Comparison of ENCODE assay signal across 21 mouse cellular contexts in genomic region chr3:52829069-52829468, GRCm38 (mm10).
DNase-seq lines count a peak whose midpoint lies in the region; ATAC-seq and TF ChIP-seq lines count a peak whose summit lies in the region.
"Had no signal": no experiment of that assay in that cellular context is flagged by ENCODE, and none has a peak within 500 bp of the region (broad histone marks: within the 10 kb centered on the region; RNA-seq: fewer than 3 reads in every experiment).

No protein-coding gene starts in this region.

- peak; percentile 9 for DNase-seq in neural tube, embryonic 10.5 days (ENCODE audit: extremely low spot score, low spot score)
- peak; percentile 34 for DNase-seq in CH12.LX (ENCODE audit: extremely low read depth)
- DNase-seq in naive thymus-derived CD4-positive, alpha-beta T cell, adult 2 months (ENCODE audit: low read depth) = peak; percentile 19
- DNase-seq in forebrain, embryonic 10.5 days (ENCODE audit: extremely low spot score, low spot score) = no peak
- DNase-seq: adrenal gland, adult 2 months; adrenal gland, postnatal 10 days; adrenal gland, postnatal 25 days; cerebellum, adult 11 months; cerebellum, adult 18-20 months; cerebellum, adult 8-10 months; cerebellum, adult 9-11 months; cerebellum, postnatal 14 days; cerebellum, postnatal 36 days; embryo, embryonic 11 days had no signal

- TF ChIP-seq CTCF in CH12.LX (conservative IDR thresholded peaks at IDR 0.05 in 1 of 2, IDR thresholded peaks at IDR 0.05 in 1 of 2; ENCODE audit: low read depth in 2 of 2, low read length in 2 of 2) = no peak

- dilution Hi-C loops in CH12.LX (cut with MboI; ENCODE audit: extremely low pct_ligation_motif_present, extremely low pct_unique_long_range_greater_than_20kb, low sequenced_read_pairs) = no loop called here

- ATAC-seq in neural tube, embryonic 15.5 days (ENCODE audit: low FRiP score) = no peak
- ATAC-seq in forebrain, embryonic 15.5 days (replicated peaks) = no peak
- ATAC-seq: forebrain, embryonic 13.5 days; forebrain, embryonic 16.5 days had no signal

- H3K9ac ChIP-seq in neural tube, embryonic 15.5 days (replicated peaks) = no peak overlapping the region
- H3K9ac ChIP-seq in CH12.LX (ENCODE audit: insufficient read depth, low read depth) = no peak overlapping the region
- H3K9ac ChIP-seq in forebrain, embryonic 15.5 days (replicated peaks) = no peak overlapping the region
- H3K9ac ChIP-seq: embryonic facial prominence, embryonic 13.5 days; embryonic facial prominence, embryonic 15.5 days; forebrain, embryonic 13.5 days had no signal

- no peaks in the 10 kb centered on the region for H3K27me3 ChIP-seq in neural tube, embryonic 15.5 days (replicated peaks)
- H3K27me3 ChIP-seq in CH12.LX (replicated peaks) = peaks cover 1% of the 10 kb centered on the region
- no peaks in the 10 kb centered on the region for H3K27me3 ChIP-seq in forebrain, embryonic 15.5 days
- no peaks in the 10 kb centered on the region for H3K27me3 ChIP-seq in forebrain, embryonic 10.5 days (ENCODE audit: poor library complexity, severe bottlenecking)
- H3K27me3 ChIP-seq: embryonic facial prominence, embryonic 15.5 days; forebrain, embryonic 13.5 days had no signal

- no peaks in the 10 kb centered on the region for H3K9me3 ChIP-seq in neural tube, embryonic 15.5 days (replicated peaks)
- H3K9me3 ChIP-seq in CH12.LX (replicated peaks; ENCODE audit: low read length) = no peaks in the 10 kb centered on the region
- H3K9me3 ChIP-seq in forebrain, embryonic 15.5 days = no peaks in the 10 kb centered on the region
- H3K9me3 ChIP-seq in forebrain, embryonic 10.5 days = no peaks in the 10 kb centered on the region
- H3K9me3 ChIP-seq: embryonic facial prominence, embryonic 13.5 days; embryonic facial prominence, embryonic 15.5 days; forebrain, embryonic 13.5 days had no signal

- no peak overlapping the region for H3K4me3 ChIP-seq in neural tube, embryonic 15.5 days (replicated peaks)
- H3K4me3 ChIP-seq in CH12.LX (replicated peaks in 1 of 3; ENCODE audit: low read depth in 2 of 3, low read length in 2 of 3, poor library complexity in 1 of 3) = no peak overlapping the region
- no peak overlapping the region for H3K4me3 ChIP-seq in forebrain, embryonic 15.5 days
- H3K4me3 ChIP-seq in forebrain, embryonic 10.5 days = no peak overlapping the region
- H3K4me3 ChIP-seq: embryonic facial prominence, embryonic 13.5 days; embryonic facial prominence, embryonic 15.5 days; erythroblast, embryonic 14.5 days; forebrain, embryonic 13.5 days had no signal

- H3K36me3 ChIP-seq in neural tube, embryonic 15.5 days = no peaks in the 10 kb centered on the region
- H3K36me3 ChIP-seq in CH12.LX (replicated peaks in 1 of 2; ENCODE audit: control insufficient read depth in 1 of 2, insufficient read depth in 1 of 2, low read length in 1 of 2) = no peaks in the 10 kb centered on the region
- no peaks in the 10 kb centered on the region for H3K36me3 ChIP-seq in forebrain, embryonic 15.5 days
- H3K36me3 ChIP-seq in forebrain, embryonic 10.5 days (replicated peaks) = no peaks in the 10 kb centered on the region
- H3K36me3 ChIP-seq: embryonic facial prominence, embryonic 13.5 days; embryonic facial prominence, embryonic 15.5 days had no signal

- no peak overlapping the region for H3K27ac ChIP-seq in neural tube, embryonic 15.5 days (replicated peaks)
- H3K27ac ChIP-seq in CH12.LX (ENCODE audit: insufficient read depth, low read depth) = no peak overlapping the region
- H3K27ac ChIP-seq in forebrain, embryonic 15.5 days (replicated peaks) = no peak overlapping the region
- no peak overlapping the region for H3K27ac ChIP-seq in forebrain, embryonic 10.5 days
- H3K27ac ChIP-seq: embryonic facial prominence, embryonic 13.5 days; embryonic facial prominence, embryonic 15.5 days; forebrain, embryonic 13.5 days had no signal

- no peak for TF ChIP-seq POLR2A in CH12.LX (IDR thresholded peaks at IDR 0.05; ENCODE audit: low read depth, low read length)

- TF ChIP-seq EP300 in CH12.LX (IDR thresholded peaks at IDR 0.05; ENCODE audit: low read length) = peak; percentile 64

- no peak for TF ChIP-seq RAD21 in CH12.LX (IDR thresholded peaks at IDR 0.05; ENCODE audit: low read depth, low read length)

- in situ Hi-C loops in CH12.LX (cut with MboI; ENCODE audit: low pct_ligation_motif_present, low pct_unique_long_range_greater_than_20kb, low sequenced_read_pairs) = no loop called here

- no peaks in the 10 kb centered on the region for H3K79me2 ChIP-seq in CH12.LX (replicated peaks; ENCODE audit: control insufficient read depth, extremely low read depth, insufficient read depth, poor library complexity, severe bottlenecking)

- H3K4me2 ChIP-seq in neural tube, embryonic 15.5 days = no peak overlapping the region
- H3K4me2 ChIP-seq in CH12.LX (ENCODE audit: insufficient read depth, low read depth, poor library complexity, severe bottlenecking) = peak overlapping the region; percentile 16; the same call in 1 of the 2 replicates
- no peak overlapping the region for H3K4me2 ChIP-seq in forebrain, embryonic 15.5 days (replicated peaks)
- H3K4me2 ChIP-seq: embryonic facial prominence, embryonic 13.5 days; embryonic facial prominence, embryonic 15.5 days; forebrain, embryonic 13.5 days had no signal

- 92% methylated on average over 6 of the region's 6 CpGs for WGBS in neural tube, embryonic 15.5 days
- 96% methylated on average over 6 of the region's 6 CpGs for WGBS in forebrain, embryonic 15.5 days
- 95% methylated on average over 6 of the region's 6 CpGs for WGBS in forebrain, embryonic 10.5 days

- no peaks in the 10 kb centered on the region for H3K4me1 ChIP-seq in neural tube, embryonic 15.5 days
- peaks cover 6 to 30% of the 10 kb centered on the region in 2 experiments; a peak in 3 of 4 replicates for H3K4me1 ChIP-seq in CH12.LX (ENCODE audit: control insufficient read depth in 1 of 2, insufficient read depth in 2 of 2)
- H3K4me1 ChIP-seq in forebrain, embryonic 15.5 days = no peaks in the 10 kb centered on the region
- H3K4me1 ChIP-seq in forebrain, embryonic 10.5 days = peaks cover 6% of the 10 kb centered on the region
- H3K4me1 ChIP-seq: embryonic facial prominence, embryonic 13.5 days; embryonic facial prominence, embryonic 15.5 days; forebrain, embryonic 13.5 days had no signal

TF ChIP-seq in CH12.LX, 34 proteins besides CTCF, POLR2A, EP300 and RAD21:
- TF ChIP-seq USF2 (conservative IDR thresholded peaks at IDR 0.05; ENCODE audit: low read depth, low read length) (no peak), CHD2 (IDR thresholded peaks at IDR 0.05; ENCODE audit: low read length) (no peak), ELF1 (IDR thresholded peaks at IDR 0.05; ENCODE audit: low read depth, low read length) (no peak), TBP (conservative IDR thresholded peaks at IDR 0.05; ENCODE audit: low read depth, low read length) (no peak), JUND (conservative IDR thresholded peaks at IDR 0.05; ENCODE audit: low read depth, low read length) (peak; percentile 47; the same call in 1 of the 2 replicates), JUN (IDR thresholded peaks at IDR 0.05; ENCODE audit: insufficient read depth, low read depth, low read length) (peak; percentile 42; the same call in 1 of the 2 replicates), ETS1 (conservative IDR thresholded peaks at IDR 0.05; ENCODE audit: low read depth, low read length) (peak; percentile 61), MAZ (IDR thresholded peaks at IDR 0.05; ENCODE audit: low read depth, low read length) (no peak), BHLHE40 (IDR thresholded peaks at IDR 0.05; ENCODE audit: low read depth, low read length) (0 out of 2 replicates have a peak, but pooled peaks have one; percentile 8)
TF ChIP-seq in CH12.LX: peak in this region for 4.
